8 mouse cellular contexts compared by ENCODE assay signal in genomic region chr19:16063916-16064580, GRCm38 (mm10).
DNase-seq lines count a peak whose midpoint lies in the region; ATAC-seq and TF ChIP-seq lines count a peak whose summit lies in the region.

No protein-coding gene starts in this region.

- no peak overlapping the region for H3K4me3 ChIP-seq in G1E (ENCODE audit: low read depth, low read length)
- peak overlapping the region; percentile 36 for H3K4me3 ChIP-seq in hindbrain, embryonic 10.5 days
- peak overlapping the region; percentile 23 for H3K4me3 ChIP-seq in lung, embryonic 16.5 days (ENCODE audit: low read length)

- H3K27me3 ChIP-seq in G1E (ENCODE audit: insufficient read depth, low read length): peaks cover 9% of the 10 kb centered on the region; the same call in 1 of the 2 replicates
- H3K27me3 ChIP-seq in hindbrain, embryonic 10.5 days (ENCODE audit: insufficient read depth, poor library complexity, severe bottlenecking): 0 out of 2 replicates have a peak, but pooled peaks cover 4% of the 10 kb centered on the region
- no peaks in the 10 kb centered on the region for H3K27me3 ChIP-seq in lung, embryonic 16.5 days (ENCODE audit: control insufficient read depth, insufficient read depth, low read depth, low read length)

- H3K36me3 ChIP-seq in G1E (replicated peaks): no peaks in the 10 kb centered on the region
- H3K36me3 ChIP-seq in hindbrain, embryonic 10.5 days: no peaks in the 10 kb centered on the region
- no peaks in the 10 kb centered on the region for H3K36me3 ChIP-seq in lung, embryonic 16.5 days (ENCODE audit: control insufficient read depth, insufficient read depth, low read length)

- no peak for ATAC-seq in G1E (ENCODE audit: extremely low read depth, insufficient number of reproducible peaks, low FRiP score, poor library complexity, severe bottlenecking)
- ATAC-seq in lung, embryonic 16.5 days (ENCODE audit: low read depth): peak; percentile 82

- peak overlapping the region; percentile 83 for H3K27ac ChIP-seq in hindbrain, embryonic 10.5 days
- no peak overlapping the region for H3K27ac ChIP-seq in lung, embryonic 16.5 days (ENCODE audit: low read length)

- H3K9me3 ChIP-seq in G1E (replicated peaks): no peaks in the 10 kb centered on the region
- no peaks in the 10 kb centered on the region for H3K9me3 ChIP-seq in hindbrain, embryonic 10.5 days
- H3K9me3 ChIP-seq in lung, embryonic 16.5 days (ENCODE audit: control insufficient read depth, low read length): no peaks in the 10 kb centered on the region

- 19% methylated on average over 12 of the region's 12 CpGs for WGBS in hindbrain, embryonic 10.5 days
- WGBS in lung, embryonic 16.5 days: 9% methylated on average over 12 of the region's 12 CpGs

- DNase-seq in G1E (ENCODE audit: low spot score): peak; percentile 21
- peak; percentile 65 for DNase-seq in cerebellum, adult 11-12 months
- DNase-seq in forelimb bud, embryonic 11.5 days (ENCODE audit: low read depth, low spot score): peak; percentile 84
- peak; percentile 75 for DNase-seq in hindbrain, embryonic 10.5 days (ENCODE audit: low spot score)
- peak; percentile 83 for DNase-seq in layer of hippocampus, adult 9-10 months (ENCODE audit: low spot score)
- peak; percentile 49 for DNase-seq in ovary, postnatal 10 days (ENCODE audit: low spot score)
- peak; percentile 30 to 65 for DNase-seq in thymus, postnatal 10 days (ENCODE audit: low spot score in 2 of 2)

- H3K9ac ChIP-seq in lung, embryonic 16.5 days (ENCODE audit: low read length): peak overlapping the region; percentile 58

- H3K4me1 ChIP-seq in G1E (ENCODE audit: insufficient read depth, low read depth, low read length): 0 out of 2 replicates have a peak, but pooled peaks cover 6% of the 10 kb centered on the region
- peaks cover 4% of the 10 kb centered on the region; the same call in 1 of the 2 replicates for H3K4me1 ChIP-seq in hindbrain, embryonic 10.5 days (replicated peaks)
- peaks cover 2% of the 10 kb centered on the region; the same call in 1 of the 2 replicates for H3K4me1 ChIP-seq in lung, embryonic 16.5 days (replicated peaks; ENCODE audit: control insufficient read depth, insufficient read depth, low read length)

- TF ChIP-seq CTCF in G1E (IDR thresholded peaks at IDR 0.05; ENCODE audit: low read depth, low read length): peak; percentile 54; the same call in 1 of the 2 replicates

- H3K4me2 ChIP-seq in lung, embryonic 16.5 days (ENCODE audit: low read depth, low read length): peak overlapping the region; percentile 58

Comparison
In these comparisons a context has a peak if more than half of its experiments do, and no peak if none do; other contexts are left out.
1. DNase-seq: peak in every context shown above with its lines; median percentile 84 in forelimb bud, embryonic 11.5 days; 83 in layer of hippocampus, adult 9-10 months; 75 in hindbrain, embryonic 10.5 days; 65 in cerebellum, adult 11-12 months; 49 in ovary, postnatal 10 days; 48 in thymus, postnatal 10 days; 21 in G1E.